In the genomic region with DNA sequence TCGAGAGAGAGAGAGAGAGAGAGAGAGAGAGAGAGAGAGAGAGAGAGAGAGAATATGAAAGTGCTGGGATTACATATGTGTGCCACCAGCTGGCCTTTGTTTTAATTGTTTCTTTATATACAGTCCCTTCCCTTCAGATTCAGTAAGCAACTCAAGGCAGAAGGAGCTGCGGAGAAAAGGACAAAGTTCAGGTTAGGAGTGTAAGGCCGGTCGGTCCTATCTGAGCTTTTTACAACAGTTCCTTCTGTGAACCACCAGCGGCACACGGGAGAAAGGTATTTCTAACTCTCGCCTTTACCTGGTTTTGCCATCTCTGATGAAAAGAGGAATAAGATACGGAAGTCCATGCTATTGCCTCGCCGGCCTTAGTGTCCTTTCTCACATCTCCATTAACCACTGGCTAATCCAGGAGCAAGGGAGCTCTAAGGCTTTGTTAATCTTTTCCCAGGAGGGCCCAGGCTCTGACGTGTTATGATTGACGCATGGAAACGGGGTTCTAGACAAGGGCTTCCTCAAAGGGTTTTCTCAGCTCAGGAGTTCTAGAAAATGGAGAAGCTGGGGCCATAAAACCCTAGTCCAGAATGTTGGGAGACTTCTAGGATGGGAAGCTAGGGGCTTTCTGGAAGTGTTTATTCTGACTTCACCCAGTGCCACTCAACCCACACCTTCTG, we compare ENCODE assay signal across 8 mouse cellular contexts. TPM values are rescaled to one million over a fixed set of nuclear protein-coding genes. Genes with fewer than 3 reads are reported as not detected.
DNase-seq lines count a peak whose midpoint lies in the region; ATAC-seq and TF ChIP-seq lines count a peak whose summit lies in the region.

No protein-coding gene starts in this region.

- H3K9ac ChIP-seq in lung, embryonic 14.5 days = peak overlapping the region; percentile 96
- H3K9ac ChIP-seq in heart, embryonic 15.5 days = peak overlapping the region; percentile 97

- no peaks in the 10 kb centered on the region for H3K9me3 ChIP-seq in lung, embryonic 14.5 days (ENCODE audit: low read depth, low read length)
- no peaks in the 10 kb centered on the region for H3K9me3 ChIP-seq in heart, embryonic 15.5 days (replicated peaks)
- H3K9me3 ChIP-seq in limb, embryonic 10.5 days (replicated peaks) = no peaks in the 10 kb centered on the region

- peak; percentile 44 for DNase-seq in lung, embryonic 14.5 days
- no peak for DNase-seq in lung, postnatal 14 days
- DNase-seq in limb, embryonic 10.5 days (ENCODE audit: low spot score) = no peak
- DNase-seq in urinary bladder, postnatal 14 days (ENCODE audit: low spot score) = no peak
- no peak for DNase-seq in gastrocnemius, adult 18-20 months (ENCODE audit: low spot score)

- peak overlapping the region; percentile 86 for H3K4me3 ChIP-seq in lung, embryonic 14.5 days (ENCODE audit: low read depth, low read length)
- H3K4me3 ChIP-seq in heart, embryonic 15.5 days = peak overlapping the region; percentile 97
- H3K4me3 ChIP-seq in limb, embryonic 10.5 days = peak overlapping the region; percentile 93
- H3K4me3 ChIP-seq in olfactory bulb, adult 2 months (ENCODE audit: insufficient read depth, low read depth, low read length) = peak overlapping the region; percentile 76

- peak overlapping the region; percentile 74 for H3K4me2 ChIP-seq in lung, embryonic 14.5 days
- H3K4me2 ChIP-seq in heart, embryonic 15.5 days = peak overlapping the region; percentile 78

- no peak for TF ChIP-seq CTCF in lung, embryonic 14.5 days (IDR thresholded peaks at IDR 0.05; ENCODE audit: low read depth)
- TF ChIP-seq CTCF in olfactory bulb, adult 2 months (IDR thresholded peaks at IDR 0.05; ENCODE audit: insufficient read depth, low read depth, low read length) = no peak

- H3K36me3 ChIP-seq in lung, embryonic 14.5 days (ENCODE audit: insufficient read depth) = peaks cover 17% of the 10 kb centered on the region
- peaks cover 10% of the 10 kb centered on the region for H3K36me3 ChIP-seq in heart, embryonic 15.5 days
- H3K36me3 ChIP-seq in limb, embryonic 10.5 days = peaks cover 30% of the 10 kb centered on the region

- no peak; the same call in 1 of the 2 replicates for ATAC-seq in lung, embryonic 14.5 days (ENCODE audit: insufficient read depth)
- 0 out of 2 replicates have a peak, but pooled peaks have one; percentile 3 for ATAC-seq in heart, embryonic 15.5 days (replicated peaks; ENCODE audit: insufficient number of reproducible peaks, insufficient read depth, low FRiP score, low read depth)
- no peak for ATAC-seq in megakaryocyte-erythroid progenitor cell, adult 5-6 weeks (replicated peaks; ENCODE audit: low FRiP score, low TSS enrichment, poor library complexity, severe bottlenecking)

- H3K27me3 ChIP-seq in lung, embryonic 14.5 days (ENCODE audit: insufficient read depth, low read length) = no peaks in the 10 kb centered on the region
- H3K27me3 ChIP-seq in heart, embryonic 15.5 days = no peaks in the 10 kb centered on the region
- H3K27me3 ChIP-seq in limb, embryonic 10.5 days (ENCODE audit: low read depth, poor library complexity, severe bottlenecking) = no peaks in the 10 kb centered on the region

- no peak for TF ChIP-seq POLR2A in olfactory bulb, adult 2 months (IDR thresholded peaks at IDR 0.05; ENCODE audit: insufficient read depth, low read depth, low read length)

- 52% methylated on average over 13 of the region's 13 CpGs for WGBS in lung, embryonic 14.5 days
- WGBS in heart, embryonic 15.5 days = 61% methylated on average over 13 of the region's 13 CpGs
- 64% methylated on average over 13 of the region's 13 CpGs for WGBS in limb, embryonic 10.5 days
- 72% methylated on average over 13 of the region's 13 CpGs for WGBS in olfactory bulb, adult 2 months

- H3K4me1 ChIP-seq in lung, embryonic 14.5 days (ENCODE audit: insufficient read depth) = peaks cover 4% of the 10 kb centered on the region; the same call in 1 of the 2 replicates
- peaks cover 31% of the 10 kb centered on the region for H3K4me1 ChIP-seq in heart, embryonic 15.5 days (replicated peaks)
- H3K4me1 ChIP-seq in limb, embryonic 10.5 days = peaks cover 45% of the 10 kb centered on the region
- H3K4me1 ChIP-seq in olfactory bulb, adult 2 months (ENCODE audit: control insufficient read depth, insufficient read depth, low read length) = peaks cover 24% of the 10 kb centered on the region

- H3K27ac ChIP-seq in lung, embryonic 14.5 days (ENCODE audit: low read depth) = peak overlapping the region; percentile 92
- peak overlapping the region; percentile 97 for H3K27ac ChIP-seq in heart, embryonic 15.5 days
- peak overlapping the region; percentile 97 for H3K27ac ChIP-seq in limb, embryonic 10.5 days
- peak overlapping the region; percentile 27 for H3K27ac ChIP-seq in olfactory bulb, adult 2 months (ENCODE audit: insufficient read depth, low read depth, low read length)

RNA-seq across cellular contexts. Expression of a gene that starts 8.1 kb away (rescaled TPM):
- 458 and 459 TPM in 2 replicates for polyA plus RNA-seq in lung, embryonic 14.5 days (2014; fragmentation: Nextera tagmentation; extraction: Ambion mirVana)
- 420 and 427 TPM in 2 replicates for polyA plus RNA-seq in heart, embryonic 15.5 days (2015; fragmentation: Nextera tagmentation; extraction: Ambion mirVana)
- 430 and 439 TPM in 2 replicates for polyA plus RNA-seq in limb, embryonic 10.5 days (2016; fragmentation: Nextera tagmentation; extraction: Ambion mirVana)
- polyA plus RNA-seq in olfactory bulb, adult 2 months (2012; ENCODE audit: insufficient read depth, insufficient read length, low replicate concordance, missing spikeins) = not detected in 2 replicates
- 6.8 and 19.4 TPM in 2 replicates for total RNA-seq in megakaryocyte-erythroid progenitor cell, adult 5-6 weeks (2014; fragmentation: Nextera tagmentation)
- 15.5 and 18.0 TPM in 2 replicates for total RNA-seq in megakaryocyte-erythroid progenitor cell, adult 5-6 weeks (2017)
- 100 to 1,000 TPM; 101 to 160 TPM for total RNA-seq in gastrocnemius, adult 18-20 months (2021)

RNA-seq across cellular contexts. Expression of a gene that starts 13.8 kb away (rescaled TPM):
- polyA plus RNA-seq in lung, embryonic 14.5 days (2014; fragmentation: Nextera tagmentation; extraction: Ambion mirVana) = 10.5 and 12.5 TPM in 2 replicates
- 10.5 and 11.8 TPM in 2 replicates for polyA plus RNA-seq in heart, embryonic 15.5 days (2015; fragmentation: Nextera tagmentation; extraction: Ambion mirVana)
- 9.2 and 10.2 TPM in 2 replicates for polyA plus RNA-seq in limb, embryonic 10.5 days (2016; fragmentation: Nextera tagmentation; extraction: Ambion mirVana)
- polyA plus RNA-seq in olfactory bulb, adult 2 months (2012; ENCODE audit: insufficient read depth, insufficient read length, low replicate concordance, missing spikeins) = not detected in 2 replicates
- total RNA-seq in megakaryocyte-erythroid progenitor cell, adult 5-6 weeks (2014; fragmentation: Nextera tagmentation) = 12.8 and 19.0 TPM in 2 replicates
- total RNA-seq in megakaryocyte-erythroid progenitor cell, adult 5-6 weeks (2017) = 1.1 and 3.0 TPM in 2 replicates
- total RNA-seq in gastrocnemius, adult 18-20 months (2021) = 1 to 10 TPM; 3.1 to 3.9 TPM

RNA-seq across cellular contexts. Expression of a gene that starts 14.9 kb away (rescaled TPM):
- polyA plus RNA-seq in lung, embryonic 14.5 days (2014; fragmentation: Nextera tagmentation; extraction: Ambion mirVana) = 175 and 180 TPM in 2 replicates
- polyA plus RNA-seq in heart, embryonic 15.5 days (2015; fragmentation: Nextera tagmentation; extraction: Ambion mirVana) = 208 and 212 TPM in 2 replicates
- 168 and 182 TPM in 2 replicates for polyA plus RNA-seq in limb, embryonic 10.5 days (2016; fragmentation: Nextera tagmentation; extraction: Ambion mirVana)
- polyA plus RNA-seq in olfactory bulb, adult 2 months (2012; ENCODE audit: insufficient read depth, insufficient read length, low replicate concordance, missing spikeins) = not detected in 2 replicates
- 45.7 and 94.6 TPM in 2 replicates for total RNA-seq in megakaryocyte-erythroid progenitor cell, adult 5-6 weeks (2014; fragmentation: Nextera tagmentation)
- total RNA-seq in megakaryocyte-erythroid progenitor cell, adult 5-6 weeks (2017) = 73.8 and 82.2 TPM in 2 replicates
- total RNA-seq in gastrocnemius, adult 18-20 months (2021) = 100 to 1,000 TPM; 153 to 154 TPM

RNA-seq across cellular contexts. Expression of a gene that starts 17.4 kb away (rescaled TPM):
- 3.5 and 4.5 TPM in 2 replicates for polyA plus RNA-seq in lung, embryonic 14.5 days (2014; fragmentation: Nextera tagmentation; extraction: Ambion mirVana)
- 2.8 and 2.9 TPM in 2 replicates for polyA plus RNA-seq in heart, embryonic 15.5 days (2015; fragmentation: Nextera tagmentation; extraction: Ambion mirVana)
- polyA plus RNA-seq in limb, embryonic 10.5 days (2016; fragmentation: Nextera tagmentation; extraction: Ambion mirVana) = 16.2 TPM in 2 replicates
- polyA plus RNA-seq in olfactory bulb, adult 2 months (2012; ENCODE audit: insufficient read depth, insufficient read length, low replicate concordance, missing spikeins) = not detected in 2 replicates
- total RNA-seq in megakaryocyte-erythroid progenitor cell, adult 5-6 weeks (2014; fragmentation: Nextera tagmentation) = 0.35 TPM in 1 of 2 replicates, not detected in the other
- total RNA-seq in megakaryocyte-erythroid progenitor cell, adult 5-6 weeks (2017) = 0.69 TPM in 1 of 2 replicates, not detected in the other
- total RNA-seq in gastrocnemius, adult 18-20 months (2021) = 1 to 10 TPM; 2.8 to 8.0 TPM

RNA-seq across cellular contexts. Expression of a gene that starts 24.7 kb away (rescaled TPM):
- 1.5 and 2.1 TPM in 2 replicates for polyA plus RNA-seq in lung, embryonic 14.5 days (2014; fragmentation: Nextera tagmentation; extraction: Ambion mirVana)
- 7.0 and 8.1 TPM in 2 replicates for polyA plus RNA-seq in heart, embryonic 15.5 days (2015; fragmentation: Nextera tagmentation; extraction: Ambion mirVana)
- polyA plus RNA-seq in limb, embryonic 10.5 days (2016; fragmentation: Nextera tagmentation; extraction: Ambion mirVana) = 0.15 and 0.24 TPM in 2 replicates
- not detected in 2 replicates for polyA plus RNA-seq in olfactory bulb, adult 2 months (2012; ENCODE audit: insufficient read depth, insufficient read length, low replicate concordance, missing spikeins)
- not detected in 2 replicates for total RNA-seq in megakaryocyte-erythroid progenitor cell, adult 5-6 weeks (2014; fragmentation: Nextera tagmentation)
- total RNA-seq in megakaryocyte-erythroid progenitor cell, adult 5-6 weeks (2017) = 0.04 and 0.19 TPM in 2 replicates
- total RNA-seq in gastrocnemius, adult 18-20 months (2021) = 10 to 100 TPM; 40.4 to 60.8 TPM

Comparison
In these comparisons a context has a peak if more than half of its experiments do, and no peak if none do; other contexts are left out.
1. H3K27ac ChIP-seq: peak in every context shown above with its lines; median percentile 97 in heart, embryonic 15.5 days; 97 in limb, embryonic 10.5 days; 92 in lung, embryonic 14.5 days; 27 in olfactory bulb, adult 2 months.
2. RNA of a gene that starts 8.1 kb away (polyA plus RNA-seq): 458 to 459 TPM in lung, embryonic 14.5 days, 430 to 439 TPM in limb, embryonic 10.5 days and 420 to 427 TPM in heart, embryonic 15.5 days; not detected in olfactory bulb, adult 2 months; every median in the first group is over 100 times any median in the second.
3. RNA of a gene that starts 13.8 kb away (polyA plus RNA-seq): 10.5 to 12.5 TPM in lung, embryonic 14.5 days, 10.5 to 11.8 TPM in heart, embryonic 15.5 days and 9.2 to 10.2 TPM in limb, embryonic 10.5 days; not detected in olfactory bulb, adult 2 months; every median in the first group is over 10 times any median in the second.
4. RNA of a gene that starts 14.9 kb away (polyA plus RNA-seq): 208 to 212 TPM in heart, embryonic 15.5 days, 168 to 182 TPM in limb, embryonic 10.5 days and 175 to 180 TPM in lung, embryonic 14.5 days; not detected in olfactory bulb, adult 2 months; every median in the first group is over 100 times any median in the second.
5. Peak in every context shown above with its lines, with median percentiles within 50 percentile points of each other: H3K4me3 ChIP-seq.